Mouse (Mus musculus) limb, embryonic 13.5 days (tissue): ENCODE measurements around the gene Mid1. TPM values are rescaled to one million over a fixed set of nuclear protein-coding genes. Genes with fewer than 3 reads are reported as not detected.
"Not testable (repeated sequence)": the region's sequence is repeated elsewhere in the genome, so short reads cannot be mapped to it uniquely, and the experiment has no call there.

ENCODE experiments used
- ATAC-seq: fragments of 200-750 bp; cut with Nextera tagmentation; 2 replicates; pipeline ENCODE4 v1.8.0; 2017; ENCODE audit warnings: low read depth, moderate number of reproducible peaks, moderate TSS enrichment; ENCODE audit not compliant: low FRiP score
- H3K27ac ChIP-seq: fragments of 300-500 bp; sonication (generic); 2 replicates; pipeline ENCODE4 v1.5.1; 2015; ENCODE audit warnings: inconsistent platforms, mild to moderate bottlenecking, moderate library complexity
- H3K27me3 ChIP-seq: fragments of 300-500 bp; sonication (generic); 2 replicates; pipeline ENCODE4 v1.6.1; 2015; ENCODE audit warnings: mild to moderate bottlenecking, inconsistent platforms
- H3K36me3 ChIP-seq: fragments of 300-500 bp; sonication (generic); 2 replicates; pipeline ENCODE4 v1.6.1; 2015; ENCODE audit warnings: inconsistent platforms, mild to moderate bottlenecking, moderate library complexity
- H3K4me1 ChIP-seq: fragments of 300-500 bp; sonication (generic); 2 replicates; pipeline ENCODE4 v1.6.1; 2015; ENCODE audit warnings: inconsistent platforms
- H3K4me2 ChIP-seq: fragments of 300-500 bp; sonication (generic); replicated peaks from 2 replicates; pipeline ENCODE4 v1.6.1; 2015; ENCODE audit warnings: inconsistent platforms, mild to moderate bottlenecking, moderate library complexity
- H3K4me3 ChIP-seq: fragments of 300-500 bp; sonication (generic); 2 replicates; pipeline ENCODE4 v1.5.1; 2015; ENCODE audit warnings: moderate library complexity, mild to moderate bottlenecking, inconsistent platforms
- H3K9ac ChIP-seq: fragments of 300-500 bp; sonication (generic); 2 replicates; pipeline ENCODE4 v1.6.1; 2015; ENCODE audit warnings: mild to moderate bottlenecking, inconsistent platforms
- H3K9me3 ChIP-seq: fragments of 300-500 bp; sonication (generic); 2 replicates; pipeline ENCODE4 v1.6.1; 2016; ENCODE audit warnings: inconsistent platforms
- WGBS: fragments of 180-500 bp; shearing (Covaris S2); methylation state at CpG from one replicate; pipeline ENCODE4 v1.1.7; 2015; 5-methylcytosine and 5-hydroxymethylcytosine counted together
- polyA plus RNA-seq: library from polyadenylated mRNA; unstranded; fragments of >200 nt; fragmentation: Nextera tagmentation; extraction: Ambion mirVana; gene quantifications from 2 replicates; pipeline ENCODE4 v1.2.1, GENCODE M21; 2015

Mid1 gene
- polyA plus RNA-seq, 1 experiment from 2014 or later, result 10.7 TPM

DNA sequence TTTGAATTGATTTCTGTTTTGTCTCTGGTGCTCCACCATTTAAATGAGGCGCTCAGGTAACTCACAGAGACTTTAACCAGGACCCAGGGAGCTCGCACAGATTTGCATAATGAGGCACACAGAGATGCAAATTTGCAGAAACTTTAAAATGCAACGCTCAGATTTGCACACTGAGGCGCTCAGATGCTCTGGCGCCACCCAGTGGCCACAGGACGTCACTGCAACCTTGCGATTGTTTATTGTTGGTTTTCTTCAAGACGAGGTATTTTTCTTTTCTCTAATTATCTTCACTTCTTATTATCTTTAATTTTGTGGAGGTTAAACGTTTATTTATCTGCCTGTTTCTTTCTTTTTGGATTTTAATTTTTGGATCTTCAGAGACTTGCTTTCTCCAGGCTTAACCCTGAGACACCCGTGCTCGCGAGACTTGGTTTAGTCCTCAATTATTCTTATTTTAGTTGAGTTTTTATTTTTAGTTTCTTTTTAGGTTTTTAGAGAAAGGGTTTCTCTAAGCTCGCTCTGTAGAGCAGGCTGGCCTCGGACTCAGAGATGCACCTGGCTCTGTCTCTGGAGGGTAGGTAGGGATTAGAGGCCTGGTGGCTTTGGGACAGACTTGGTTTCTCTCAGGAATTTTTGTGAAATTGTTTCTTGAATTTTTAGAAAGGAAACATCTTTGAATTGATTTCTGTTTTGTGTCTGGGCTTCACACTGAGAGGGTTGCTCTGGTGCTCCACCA lies 335.1 kb downstream of the Mid1 start:
- Histone ChIP-seq H3K36me3 (peaks cover 36% of the 10 kb centered on the region), H3K9me3 (peaks cover 40% of the 10 kb centered on the region)
- not testable (repeated sequence) for H3K4me3 ChIP-seq, ATAC-seq, H3K27me3 ChIP-seq, H3K27ac ChIP-seq, H3K4me1 ChIP-seq, H3K9ac ChIP-seq, H3K4me2 ChIP-seq
- WGBS, result 61% methylated on average over 14 of the region's 14 CpGs

GRCm38 (mm10) chrX:170020690-170021050 lies 335.7 kb downstream of the Mid1 start:
- H3K4me2 ChIP-seq, H3K27ac ChIP-seq, H3K27me3 ChIP-seq, H3K9ac ChIP-seq, H3K4me1 ChIP-seq, H3K4me3 ChIP-seq, ATAC-seq: not testable (repeated sequence)
- H3K9me3 ChIP-seq, result peaks cover 40% of the 10 kb centered on the region
- WGBS, result 50% methylated on average over 9 of the region's 9 CpGs
- H3K36me3 ChIP-seq, result peaks cover 36% of the 10 kb centered on the region

DNA sequence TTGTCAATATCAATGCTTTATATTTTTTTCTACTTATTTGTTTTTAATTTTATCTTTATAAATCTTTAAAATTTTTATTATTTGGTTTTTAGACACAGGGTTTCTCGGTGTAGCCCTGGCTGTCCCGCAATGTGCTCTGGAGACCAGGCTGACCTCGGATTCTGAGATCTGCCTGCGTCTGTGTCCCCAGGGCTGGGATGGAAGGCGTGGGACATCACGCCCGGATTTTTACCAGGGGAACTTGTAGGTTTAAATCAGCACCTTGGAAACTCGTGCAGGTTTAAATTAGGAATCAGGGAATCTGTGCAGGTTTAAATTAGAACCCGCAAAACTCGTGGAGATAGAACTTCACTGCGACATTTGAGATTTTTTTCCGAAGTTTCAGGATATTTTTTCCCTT lies 336.2 kb downstream of the Mid1 start:
- not testable (repeated sequence) for H3K9ac ChIP-seq, H3K4me1 ChIP-seq, H3K4me2 ChIP-seq, ATAC-seq, H3K27ac ChIP-seq, H3K27me3 ChIP-seq, H3K4me3 ChIP-seq
- H3K9me3 ChIP-seq, result peaks cover 40% of the 10 kb centered on the region
- WGBS, result 77% methylated on average over 12 of the region's 12 CpGs
- H3K36me3 ChIP-seq, result peaks cover 34% of the 10 kb centered on the region

GRCm38 (mm10) chrX:170021750-170022461 lies 336.9 kb downstream of the Mid1 start:
- peaks cover 32% of the 10 kb centered on the region for H3K36me3 ChIP-seq
- 52% methylated on average over 15 of the region's 15 CpGs for WGBS
- H3K27me3 ChIP-seq, H3K4me3 ChIP-seq, H3K9ac ChIP-seq, ATAC-seq, H3K4me1 ChIP-seq, H3K27ac ChIP-seq, H3K4me2 ChIP-seq: not testable (repeated sequence)
- peaks cover 40% of the 10 kb centered on the region for H3K9me3 ChIP-seq

Other genes with a start within 250 kb of the Mid1 start
- 0.20 and 0.34 TPM in 2 replicates for gene 4933400A11Rik, start 94.4 kb downstream of the Mid1 start, polyA plus RNA-seq